Mouse (Mus musculus) midbrain, postnatal 0 days (tissue): ENCODE results near the gene Sgf29. TPM values are rescaled to one million over a fixed set of nuclear protein-coding genes. Genes with fewer than 3 reads are reported as not detected.

Experiments used
- ATAC-seq: fragments of 200-750 bp; cut with Nextera tagmentation; 2 replicates; pipeline ENCODE4 v1.8.0; 2017; ENCODE audit warnings: moderate number of reproducible peaks, mild to moderate bottlenecking, moderate TSS enrichment, moderate library complexity; ENCODE audit not compliant: low FRiP score
- DNase-seq: peaks from one replicate; pipeline ENCODE4 v3.0.0-alpha.2; 2015; ENCODE audit warnings: low spot score
- H3K27ac ChIP-seq: fragments of 300-500 bp; sonication (generic); 2 replicates; pipeline ENCODE4 v1.5.1; 2014; ENCODE audit warnings: low read depth, mild to moderate bottlenecking, low read length, mixed read lengths
- H3K27me3 ChIP-seq: fragments of 300-500 bp; sonication (generic); 2 replicates; pipeline ENCODE4 v1.6.1; 2014; ENCODE audit warnings: low read length, control low read depth, mixed read lengths; ENCODE audit not compliant: insufficient read depth
- H3K36me3 ChIP-seq: fragments of 300-500 bp; sonication (generic); 2 replicates; pipeline ENCODE4 v1.6.1; 2014; ENCODE audit warnings: low read length, control low read depth, mixed read lengths; ENCODE audit not compliant: insufficient read depth
- H3K4me1 ChIP-seq: fragments of 300-500 bp; sonication (generic); 2 replicates; pipeline ENCODE4 v1.6.1; 2014; ENCODE audit warnings: mild to moderate bottlenecking, control low read depth, antibody characterized with exemption, low read length, mixed read lengths; ENCODE audit not compliant: insufficient read depth
- H3K4me2 ChIP-seq: fragments of 300-500 bp; sonication (generic); 2 replicates; pipeline ENCODE4 v1.6.1; 2014; ENCODE audit warnings: low read depth, mild to moderate bottlenecking, low read length, mixed read lengths; ENCODE audit not compliant: poor library complexity, severe bottlenecking
- H3K4me3 ChIP-seq: fragments of 300-500 bp; sonication (generic); 2 replicates; pipeline ENCODE4 v1.5.1; 2014; ENCODE audit warnings: low read depth, mild to moderate bottlenecking, low read length, moderate library complexity
- H3K9ac ChIP-seq: fragments of 300-500 bp; sonication (generic); replicated peaks from 2 replicates; pipeline ENCODE4 v1.6.1; 2014; ENCODE audit warnings: mild to moderate bottlenecking, low read length, moderate library complexity, mixed read lengths; ENCODE audit not compliant: poor library complexity, severe bottlenecking
- H3K9me3 ChIP-seq: fragments of 300-500 bp; sonication (generic); 2 replicates; pipeline ENCODE4 v1.6.1; 2016; ENCODE audit warnings: low read length, control low read depth
- CTCF ChIP-seq: IDR thresholded peaks from 2 replicates; pipeline ENCODE4 v1.5.1; 2016; ENCODE audit warnings: antibody characterized with exemption, mild to moderate bottlenecking
- WGBS: fragments of 180-500 bp; shearing (Covaris S2); extraction: QIAGEN DNeasy Blood & Tissue Kit; methylation state at CpG from one replicate; pipeline ENCODE4 v1.1.7; 2014; 5-methylcytosine and 5-hydroxymethylcytosine counted together
- polyA plus RNA-seq: library from polyadenylated mRNA; unstranded; fragments of >200 nt; fragmentation: Nextera tagmentation; extraction: Ambion mirVana; gene quantifications from 2 replicates; pipeline ENCODE4 v1.2.1, GENCODE M21; 2015
- total RNA-seq: library from RNA; depleted of rRNA; stranded (reverse); fragments of >200 nt; gene quantifications from 2 replicates; pipeline ENCODE4 v1.2.3, GENCODE M21; 2014

Gene Sgf29
- total and polyA plus RNA-seq, 2 experiments from 2014 or later = 44.4 to 48.0 TPM

DNA sequence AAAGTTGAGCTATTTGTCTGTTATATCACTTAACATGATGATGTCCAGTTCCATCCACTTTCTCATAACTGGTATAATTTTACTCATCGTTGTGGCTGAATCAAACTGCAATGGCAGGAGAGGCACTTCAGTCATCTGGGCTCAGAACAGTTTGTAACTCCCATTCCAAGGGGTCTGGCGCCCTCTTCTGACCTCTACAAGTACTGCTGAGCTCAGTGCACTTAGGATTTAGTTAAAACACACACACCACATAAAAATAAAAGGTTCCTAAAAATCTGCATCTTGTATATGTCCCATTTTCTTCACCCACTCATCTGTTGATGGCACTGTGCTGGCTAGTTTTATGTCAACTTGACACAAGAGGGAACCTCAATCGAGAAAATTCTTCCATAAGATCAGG lies 44.1 kb downstream of the Sgf29 start:
- WGBS = 31% methylated on average over 3 of the region's 3 CpGs
- Histone ChIP-seq H3K36me3 (peaks cover 16% of the 10 kb centered on the region), H3K4me3 (no peak overlapping the region), H3K27ac (no peak overlapping the region), H3K4me2 (no peak overlapping the region), H3K4me1 (peaks cover 7% of the 10 kb centered on the region; the same call in 1 of the 2 replicates), H3K27me3 (no peaks in the 10 kb centered on the region), H3K9me3 (no peaks in the 10 kb centered on the region), H3K9ac (no peak overlapping the region)
- peak; percentile 89 for TF ChIP-seq CTCF
- ATAC-seq (no peak), DNase-seq (peak; percentile 89)

DNA sequence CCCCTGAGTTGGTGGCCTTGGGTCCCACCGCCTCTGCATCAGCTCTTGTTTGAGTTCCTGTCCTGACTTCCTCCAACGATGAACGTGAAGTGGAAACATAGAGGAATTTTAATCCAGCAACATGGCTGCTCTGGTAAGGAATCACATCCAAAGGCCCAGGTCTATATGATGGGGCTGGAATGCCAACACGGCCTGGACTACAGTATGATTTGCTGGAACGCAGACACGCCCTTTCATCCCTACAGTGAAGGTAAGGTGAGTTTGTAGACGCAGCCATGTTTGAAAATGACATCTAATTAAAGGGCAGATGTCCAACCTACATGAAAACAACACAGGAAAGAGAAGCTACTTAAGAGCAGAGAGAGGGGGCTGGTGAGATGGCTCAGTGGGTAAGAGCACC lies 44.7 kb downstream of the Sgf29 start:
- no peak for ATAC-seq
- no peak overlapping the region for H3K4me2 ChIP-seq
- no peak overlapping the region for H3K27ac ChIP-seq
- no peak overlapping the region for H3K9ac ChIP-seq
- no peaks in the 10 kb centered on the region for H3K27me3 ChIP-seq
- no peak overlapping the region for H3K4me3 ChIP-seq
- no peak for DNase-seq
- H3K9me3 ChIP-seq = no peaks in the 10 kb centered on the region
- H3K36me3 ChIP-seq = peaks cover 17% of the 10 kb centered on the region
- no peak for TF ChIP-seq CTCF
- WGBS = 80% methylated on average over 7 of the region's 7 CpGs
- H3K4me1 ChIP-seq = peaks cover 7% of the 10 kb centered on the region; the same call in 1 of the 2 replicates

DNA sequence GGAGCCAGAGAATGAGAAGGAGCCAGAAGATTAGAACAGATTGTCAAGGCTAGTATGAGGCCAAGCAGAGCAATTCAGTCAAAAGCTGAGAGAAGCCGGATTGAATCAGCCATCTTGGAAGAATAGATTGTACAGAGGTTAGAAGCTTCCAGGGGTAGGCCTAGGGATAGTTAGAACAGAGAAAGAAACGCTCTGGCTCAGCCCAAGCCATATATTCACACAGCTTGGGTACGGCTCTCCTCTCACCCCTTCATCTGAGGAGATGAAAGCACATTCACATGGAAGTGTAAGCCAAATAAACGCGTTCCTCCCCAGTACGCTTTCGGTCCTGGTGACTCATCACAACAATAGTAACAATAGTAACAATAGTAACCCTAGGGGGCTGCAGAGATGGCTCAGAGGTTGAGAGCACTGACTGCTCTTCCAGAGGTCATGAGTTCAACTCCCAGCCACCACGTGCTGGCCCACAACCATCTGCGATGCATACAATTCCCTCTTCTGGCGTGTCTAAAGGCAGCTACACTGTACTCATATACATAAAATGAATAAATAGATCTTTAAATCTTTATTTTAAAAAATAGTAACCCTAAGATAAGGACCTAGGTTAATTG lies 45.4 kb downstream of the Sgf29 start:
- Histone ChIP-seq H3K4me3 (peak overlapping the region; percentile 75), H3K36me3 (peaks cover 21% of the 10 kb centered on the region), H3K27ac (no peak overlapping the region), H3K4me1 (peaks cover 7% of the 10 kb centered on the region; the same call in 1 of the 2 replicates), H3K27me3 (no peaks in the 10 kb centered on the region), H3K9ac (peak overlapping the region; percentile 78), H3K9me3 (no peaks in the 10 kb centered on the region), H3K4me2 (peak overlapping the region; percentile 82)
- WGBS = 21% methylated on average over 10 of the region's 10 CpGs
- DNase-seq (no peak), ATAC-seq (no peak)
- TF ChIP-seq CTCF = no peak

DNA sequence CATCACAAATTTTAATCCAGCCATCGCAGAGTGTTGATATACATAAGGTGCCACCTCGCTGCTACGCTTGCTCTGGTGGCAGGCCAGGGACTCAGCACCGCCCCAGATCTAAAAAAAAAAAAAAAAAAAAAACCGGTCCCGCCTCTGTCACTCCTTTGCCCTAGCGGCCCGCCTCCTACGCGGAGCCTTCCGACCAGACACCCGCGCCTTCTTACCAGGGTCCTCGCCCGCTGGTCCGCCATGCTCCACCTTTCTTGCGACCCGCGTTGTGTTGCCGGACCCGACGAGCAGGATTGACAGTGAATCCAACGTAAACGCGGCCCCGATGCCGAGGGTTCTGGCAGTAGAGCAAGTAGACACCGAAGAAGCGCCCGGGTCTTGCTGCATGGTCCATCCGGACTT lies 46.1 kb downstream of the Sgf29 start, which contains the start of gene Bola2:
Gene Bola2 (plus strand): TSS at position 192 of the 402 bp plus-strand sequence.
- no peaks in the 10 kb centered on the region for H3K9me3 ChIP-seq
- H3K4me2 ChIP-seq = peak within 1 kb of the TSS; percentile 82
- peaks cover 27% of the 10 kb centered on the region for H3K36me3 ChIP-seq
- H3K9ac ChIP-seq = peak within 1 kb of the TSS; percentile 78
- peaks cover 7% of the 10 kb centered on the region; the same call in 1 of the 2 replicates for H3K4me1 ChIP-seq
- 1% methylated on average over 30 of the region's 31 CpGs for WGBS
- no peaks in the 10 kb centered on the region for H3K27me3 ChIP-seq
- peak within 1 kb of the TSS; percentile 86 for H3K27ac ChIP-seq
- ATAC-seq (peak; percentile 21; the same call in 1 of the 2 replicates), DNase-seq (peak; percentile 60)
- peak within 1 kb of the TSS; percentile 75 for H3K4me3 ChIP-seq
- no peak for TF ChIP-seq CTCF

DNA sequence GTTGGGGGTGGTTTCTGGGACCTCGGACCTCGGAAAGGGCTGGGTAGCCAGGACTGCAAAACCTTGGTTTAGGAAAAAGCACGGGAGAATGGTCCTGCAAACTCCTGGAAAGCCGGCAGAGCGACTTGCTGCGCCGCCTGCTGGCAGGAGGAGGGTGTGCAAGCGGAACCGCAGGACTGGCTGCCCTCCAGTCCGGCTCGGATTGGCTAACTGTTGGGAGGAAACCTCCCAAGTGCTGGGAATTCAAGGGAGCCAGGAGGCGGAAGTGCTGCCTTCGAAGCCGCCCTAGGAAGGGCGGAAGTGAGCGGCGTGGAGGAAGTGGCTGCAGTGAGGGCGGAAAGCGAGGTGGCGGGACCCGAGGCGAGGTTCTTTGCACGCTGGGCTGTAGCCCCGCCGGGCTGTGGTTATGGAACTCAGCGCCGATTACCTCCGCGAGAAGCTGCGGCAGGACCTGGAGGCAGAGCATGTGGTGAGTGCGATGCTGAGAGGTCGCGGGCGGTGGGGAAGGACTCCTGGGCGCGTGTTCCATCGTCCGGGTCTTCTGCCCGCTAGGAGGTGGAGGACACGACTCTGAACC lies 46.6 kb downstream of the Sgf29 start, which contains the start of gene Slx1b:
Gene Slx1b (minus strand): TSS at position 154 of the 577 bp plus-strand sequence.
- no peaks in the 10 kb centered on the region for H3K9me3 ChIP-seq
- H3K4me1 ChIP-seq = peaks cover 7% of the 10 kb centered on the region; the same call in 1 of the 2 replicates
- peak within 1 kb of the TSS; percentile 82 for H3K4me2 ChIP-seq
- peak; percentile 97 for TF ChIP-seq CTCF
- peak within 1 kb of the TSS; percentile 86 for H3K27ac ChIP-seq
- WGBS = 0% methylated on average over 33 of the region's 40 CpGs
- peak; percentile 94 for ATAC-seq
- peak; percentile 99 for DNase-seq
- H3K36me3 ChIP-seq = peaks cover 31% of the 10 kb centered on the region
- no peaks in the 10 kb centered on the region for H3K27me3 ChIP-seq
- peak within 1 kb of the TSS; percentile 78 for H3K9ac ChIP-seq
- peak within 1 kb of the TSS; percentile 75 for H3K4me3 ChIP-seq

DNA sequence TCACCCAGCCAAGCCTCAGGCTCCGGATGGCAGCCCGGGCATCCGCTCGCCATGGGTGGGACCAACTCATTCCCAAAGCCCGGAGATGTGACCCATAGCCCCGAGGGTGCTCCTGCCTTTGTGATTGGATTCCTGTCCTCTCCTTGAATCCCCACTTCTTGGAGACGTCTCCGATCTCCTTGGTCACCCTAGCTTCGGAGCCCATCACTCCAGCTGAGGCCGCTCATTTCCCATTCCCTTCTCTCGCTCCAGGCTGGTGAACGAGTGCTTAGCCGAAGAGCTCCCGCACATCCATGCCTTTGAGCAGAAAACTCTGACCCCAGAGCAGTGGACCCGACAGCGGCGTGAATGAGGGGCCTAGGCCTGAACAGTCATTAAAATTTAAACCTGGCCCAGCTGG lies 47.2 kb downstream of the Sgf29 start:
- Histone ChIP-seq H3K27ac (peak overlapping the region; percentile 66), H3K27me3 (no peaks in the 10 kb centered on the region), H3K4me3 (peak overlapping the region; percentile 75), H3K4me1 (peaks cover 10% of the 10 kb centered on the region; the same call in 1 of the 2 replicates), H3K9ac (peak overlapping the region; percentile 71), H3K4me2 (peak overlapping the region; percentile 82), H3K36me3 (peaks cover 25% of the 10 kb centered on the region), H3K9me3 (no peaks in the 10 kb centered on the region)
- no peak for TF ChIP-seq CTCF
- WGBS = 2% methylated on average over 17 of the region's 17 CpGs
- no peak for DNase-seq
- no peak; the same call in 1 of the 2 replicates for ATAC-seq
